Mouse (Mus musculus) bone marrow, adult 2 months (tissue): ENCODE results near the gene Chgb.

Experiments
- CTCF ChIP-seq: fragments of 200-500 bp; IDR thresholded peaks from 2 replicates; pipeline ENCODE4 v1.5.1; 2011; ENCODE audit warnings: low read length, control low read depth; ENCODE audit not compliant: control insufficient read depth, insufficient read depth
- POLR2A ChIP-seq: fragments of 200-500 bp; IDR thresholded peaks from 2 replicates; pipeline ENCODE4 v1.6.1; 2011; ENCODE audit warnings: low read depth, mild to moderate bottlenecking, control low read depth, low read length, borderline replicate concordance; ENCODE audit not compliant: control insufficient read depth

DNA sequence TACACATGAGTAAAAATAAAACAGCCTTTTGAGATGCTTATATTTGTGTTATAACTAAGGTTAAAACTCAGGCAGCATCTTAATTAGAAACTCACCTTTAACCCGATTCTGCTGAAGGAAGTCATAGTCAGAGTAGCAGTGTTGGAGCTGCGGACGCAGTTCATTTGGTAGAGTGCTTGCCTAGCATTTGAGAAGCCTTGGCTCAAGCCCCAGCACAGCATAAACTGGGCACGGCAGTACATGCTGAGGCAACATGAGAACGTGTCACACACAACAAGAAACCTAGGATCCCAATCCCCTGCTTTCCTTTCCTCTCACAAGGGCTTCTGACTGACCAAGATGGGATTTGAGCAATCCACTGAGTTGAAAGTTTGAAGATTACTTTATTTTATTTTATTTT is 36.2 kb upstream of the Chgb start:
- no peak for TF ChIP-seq CTCF
- no peak for TF ChIP-seq POLR2A
